Mouse (Mus musculus) midbrain, embryonic 16.5 days (tissue): ENCODE data around the gene Magi2. TPM values are rescaled to one million over a fixed set of nuclear protein-coding genes. Genes with fewer than 3 reads are reported as not detected.
"Not testable (repeated sequence)": the region's sequence is repeated elsewhere in the genome, so short reads cannot be mapped to it uniquely, and the experiment has no call there.

Experiments used
- ATAC-seq: fragments of 200-750 bp; cut with Nextera tagmentation; 2 replicates; pipeline ENCODE4 v1.8.0; 2017; ENCODE audit warnings: moderate TSS enrichment
- H3K27ac ChIP-seq: fragments of 300-500 bp; sonication (generic); 2 replicates; pipeline ENCODE4 v1.5.1; 2014; ENCODE audit warnings: mild to moderate bottlenecking, low read length, mixed read lengths
- H3K27me3 ChIP-seq: fragments of 300-500 bp; sonication (generic); 2 replicates; pipeline ENCODE4 v1.6.1; 2014; ENCODE audit warnings: low read depth, low read length, mixed read lengths; ENCODE audit not compliant: control insufficient read depth, insufficient read depth
- H3K36me3 ChIP-seq: fragments of 300-500 bp; sonication (generic); 2 replicates; pipeline ENCODE4 v1.6.1; 2014; ENCODE audit warnings: mild to moderate bottlenecking, low read length, moderate library complexity, mixed read lengths; ENCODE audit not compliant: control insufficient read depth, insufficient read depth
- H3K4me1 ChIP-seq: fragments of 300-500 bp; sonication (generic); 2 replicates; pipeline ENCODE4 v1.6.1; 2014; ENCODE audit warnings: mild to moderate bottlenecking, low read length, mixed read lengths; ENCODE audit not compliant: control insufficient read depth, insufficient read depth
- H3K4me2 ChIP-seq: fragments of 300-500 bp; sonication (generic); 2 replicates; pipeline ENCODE4 v1.6.1; 2014; ENCODE audit warnings: mild to moderate bottlenecking, low read length, mixed read lengths
- H3K4me3 ChIP-seq: fragments of 300-500 bp; sonication (generic); 2 replicates; pipeline ENCODE4 v1.5.1; 2014; ENCODE audit warnings: low read depth, mild to moderate bottlenecking, low read length, moderate library complexity, mixed read lengths
- H3K9ac ChIP-seq: fragments of 300-500 bp; sonication (generic); 2 replicates; pipeline ENCODE4 v1.6.1; 2014; ENCODE audit warnings: low read depth, low read length, mixed read lengths
- H3K9me3 ChIP-seq: fragments of 300-500 bp; sonication (generic); replicated peaks from 2 replicates; pipeline ENCODE4 v1.6.1; 2014; ENCODE audit warnings: mild to moderate bottlenecking, low read length, mixed read lengths; ENCODE audit not compliant: control insufficient read depth, poor library complexity, severe bottlenecking
- WGBS: fragments of 180-500 bp; shearing (Covaris S2); extraction: QIAGEN DNeasy Blood & Tissue Kit; methylation state at CpG from one replicate; pipeline ENCODE4 v1.1.7; 2014; 5-methylcytosine and 5-hydroxymethylcytosine counted together
- polyA plus RNA-seq: library from polyadenylated mRNA; unstranded; fragments of >200 nt; fragmentation: Nextera tagmentation; extraction: Ambion mirVana; gene quantifications from 2 replicates; pipeline ENCODE4 v1.2.1, GENCODE M21; 2015

Gene Magi2
- polyA plus RNA-seq, 1 experiment from 2014 or later: 33.0 TPM

- Histone ChIP-seq H3K27ac (no peak overlapping the region), H3K36me3 (no peaks in the 10 kb centered on the region), H3K4me3 (no peak overlapping the region), H3K9me3 (no peaks in the 10 kb centered on the region), H3K9ac (no peak overlapping the region), H3K27me3 (no peaks in the 10 kb centered on the region), H3K4me1 (peaks cover 9% of the 10 kb centered on the region), H3K4me2 (no peak overlapping the region)
- ATAC-seq: no peak
- WGBS: 81% methylated on average over 13 of the region's 13 CpGs
Observed at GRCm38 (mm10) chr5:20703971-20704575, 1477.2 kb downstream of the Magi2 start.

DNA sequence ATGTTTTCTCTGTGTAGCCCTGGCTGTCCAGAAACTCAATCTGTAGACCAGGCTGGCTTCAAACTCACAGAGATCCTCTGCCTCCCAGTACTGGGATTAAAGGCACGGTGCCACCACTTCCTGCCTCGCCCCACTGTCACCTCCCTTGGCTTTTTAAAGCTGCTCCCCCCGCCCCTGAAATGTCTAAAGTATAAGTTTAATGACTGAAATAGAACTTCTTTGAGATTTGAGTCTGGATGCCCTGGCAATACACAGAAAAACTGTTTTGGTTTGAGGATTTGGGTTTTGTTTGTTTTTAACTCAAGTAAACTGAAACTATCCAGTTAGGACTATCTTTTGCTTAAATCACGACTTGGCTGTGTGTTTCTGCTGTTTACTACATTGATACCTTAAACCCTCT lies 1478.0 kb downstream of the Magi2 start:
- H3K9ac ChIP-seq: no peak overlapping the region
- peaks cover 9% of the 10 kb centered on the region for H3K4me1 ChIP-seq
- H3K27me3 ChIP-seq: no peaks in the 10 kb centered on the region
- H3K4me2 ChIP-seq: no peak overlapping the region
- H3K4me3 ChIP-seq: no peak overlapping the region
- no peak overlapping the region for H3K27ac ChIP-seq
- ATAC-seq: no peak
- no peaks in the 10 kb centered on the region for H3K36me3 ChIP-seq
- no peaks in the 10 kb centered on the region for H3K9me3 ChIP-seq
- WGBS: 80% methylated on average over 4 of the region's 4 CpGs

DNA sequence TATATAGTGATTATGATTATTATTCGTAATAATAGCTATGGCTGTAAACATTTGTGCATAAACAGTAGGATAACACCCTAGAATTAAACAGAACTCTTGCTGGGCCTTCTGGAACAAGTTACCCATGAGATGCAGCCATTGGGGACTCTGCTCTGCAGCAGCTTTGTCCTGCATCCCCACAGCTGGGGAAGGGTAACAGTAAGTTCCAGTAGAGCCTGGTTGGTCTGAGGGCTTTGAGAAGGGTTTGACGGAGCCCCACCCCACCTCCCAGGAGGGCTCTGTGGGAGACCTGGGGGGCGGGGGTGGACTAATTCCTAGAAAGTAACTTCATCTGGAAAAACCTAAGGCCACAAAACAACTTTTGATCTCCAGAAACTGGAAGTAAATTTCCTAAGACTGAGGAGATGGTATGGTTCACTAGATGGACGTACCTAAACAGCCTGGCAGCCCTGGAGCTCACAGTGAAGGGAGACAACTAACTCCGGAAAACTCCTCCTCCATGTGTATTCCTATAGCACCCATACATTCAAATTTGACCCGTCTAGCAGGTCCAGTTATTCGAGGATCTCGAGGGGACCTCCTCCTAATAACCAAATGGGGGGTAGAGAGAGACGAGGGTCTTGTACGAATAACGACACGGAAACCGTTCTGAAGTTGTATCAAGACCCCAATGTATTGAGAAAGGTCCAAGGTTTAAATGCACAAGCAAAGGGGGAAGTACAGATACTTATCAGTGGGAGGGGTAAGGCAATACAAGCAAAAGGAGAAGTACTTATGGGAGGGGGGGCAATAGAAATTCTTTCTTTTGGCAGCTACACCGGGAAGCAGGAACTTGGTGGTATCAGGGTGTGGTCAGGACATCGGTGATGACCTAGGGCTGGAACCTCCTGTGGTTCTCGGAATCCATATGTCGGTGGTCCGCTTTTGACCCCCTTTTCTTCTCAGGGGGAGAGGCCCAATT lies 1479.8 kb downstream of the Magi2 start:
- not testable (repeated sequence) for H3K9me3 ChIP-seq, H3K4me1 ChIP-seq, H3K27me3 ChIP-seq, H3K4me3 ChIP-seq, H3K36me3 ChIP-seq, H3K4me2 ChIP-seq, H3K27ac ChIP-seq, H3K9ac ChIP-seq, ATAC-seq
- WGBS: 86% methylated on average over 8 of the region's 18 CpGs

- not testable (repeated sequence) for H3K27me3 ChIP-seq, H3K9me3 ChIP-seq, H3K9ac ChIP-seq, H3K27ac ChIP-seq, H3K36me3 ChIP-seq, H3K4me3 ChIP-seq, H3K4me2 ChIP-seq, ATAC-seq, H3K4me1 ChIP-seq
- whole genome bisulfite sequencing: 84% methylated on average over 6 of the region's 6 CpGs
Observed at GRCm38 (mm10) chr5:20710845-20711244, 1484.0 kb downstream of the Magi2 start.

- 87% methylated on average over 1 of the region's 1 CpGs for WGBS
- H3K36me3 ChIP-seq, H3K9me3 ChIP-seq: not testable (repeated sequence)
Observed at GRCm38 (mm10) chr5:20714619-20715018, 1487.8 kb downstream of the Magi2 start.

DNA sequence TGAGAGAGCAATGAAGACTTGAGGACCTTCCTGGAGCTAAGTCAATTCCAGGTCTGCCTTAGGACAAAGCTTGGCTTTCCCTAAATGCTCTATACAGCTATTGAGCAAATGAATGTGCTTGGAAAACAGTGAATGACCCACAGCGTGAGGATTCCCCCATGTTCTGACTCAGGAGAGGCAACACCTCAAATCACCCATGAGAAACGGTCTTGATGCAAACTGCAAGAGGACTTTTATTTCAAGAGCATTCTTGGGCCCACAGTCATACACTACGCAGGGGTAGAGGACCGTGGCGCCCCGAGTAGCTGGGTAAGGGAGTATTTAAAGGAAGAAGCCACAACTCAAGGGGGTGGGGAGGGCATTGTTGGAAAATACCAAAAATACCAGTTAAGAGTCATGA lies 1489.1 kb downstream of the Magi2 start:
- H3K9ac ChIP-seq, ATAC-seq, H3K27me3 ChIP-seq, H3K4me2 ChIP-seq, H3K4me1 ChIP-seq, H3K27ac ChIP-seq, H3K36me3 ChIP-seq, H3K4me3 ChIP-seq, H3K9me3 ChIP-seq: not testable (repeated sequence)
- 89% methylated on average over 6 of the region's 6 CpGs for WGBS

More at GRCm38 (mm10) chr5:20714619-20715018, 1487.8 kb downstream of the Magi2 start:
- not testable (repeated sequence) for H3K4me2 ChIP-seq, H3K9ac ChIP-seq, H3K27ac ChIP-seq, H3K4me1 ChIP-seq, H3K4me3 ChIP-seq, ATAC-seq, H3K27me3 ChIP-seq

- no peaks in the 10 kb centered on the region for H3K9me3 ChIP-seq
- H3K4me2 ChIP-seq: no peak overlapping the region
- ATAC-seq: peak; percentile 28; the same call in 1 of the 2 replicates
- H3K4me1 ChIP-seq: no peaks in the 10 kb centered on the region
- H3K27ac ChIP-seq: no peak overlapping the region
- no peaks in the 10 kb centered on the region for H3K36me3 ChIP-seq
- H3K9ac ChIP-seq: no peak overlapping the region
- no peaks in the 10 kb centered on the region for H3K27me3 ChIP-seq
- WGBS: 85% methylated on average over 4 of the region's 4 CpGs
- H3K4me3 ChIP-seq: no peak overlapping the region
Observed at GRCm38 (mm10) chr5:20720201-20720900, 1493.5 kb downstream of the Magi2 start.

GRCm38 (mm10) chr5:20723226-20723625 lies 1496.4 kb downstream of the Magi2 start:
- not testable (repeated sequence) for H3K27me3 ChIP-seq, H3K9me3 ChIP-seq, H3K4me2 ChIP-seq, ATAC-seq, H3K4me3 ChIP-seq, H3K36me3 ChIP-seq, H3K9ac ChIP-seq, H3K4me1 ChIP-seq, H3K27ac ChIP-seq
- WGBS: 89% methylated on average over 4 of the region's 4 CpGs

- H3K27me3 ChIP-seq: no peaks in the 10 kb centered on the region
- WGBS: 61% methylated on average over 2 of the region's 2 CpGs
- no peaks in the 10 kb centered on the region for H3K9me3 ChIP-seq
- H3K4me2 ChIP-seq: no peak overlapping the region
- H3K36me3 ChIP-seq: no peaks in the 10 kb centered on the region
- no peak overlapping the region for H3K9ac ChIP-seq
- no peaks in the 10 kb centered on the region for H3K4me1 ChIP-seq
- no peak overlapping the region for H3K4me3 ChIP-seq
- no peak for ATAC-seq
- no peak overlapping the region for H3K27ac ChIP-seq
Observed at GRCm38 (mm10) chr5:20738795-20739194, 1512.0 kb downstream of the Magi2 start.
